Mouse (Mus musculus) megakaryocyte, embryonic 14.5 days (primary cell): ENCODE results near the gene AI661453. TPM values are rescaled to one million over a fixed set of nuclear protein-coding genes. Genes with fewer than 3 reads are reported as not detected.
"Not testable (repeated sequence)": the region's sequence is repeated elsewhere in the genome, so short reads cannot be mapped to it uniquely, and the experiment has no call there.

Experiments
- H3K27me3 ChIP-seq: replicated peaks from 2 replicates; pipeline ENCODE3; 2012; ENCODE audit warnings: inconsistent platforms
- H3K36me3 ChIP-seq: replicated peaks from 2 replicates; pipeline ENCODE3; 2012; ENCODE audit warnings: low read length, inconsistent platforms, mixed read lengths
- H3K4me1 ChIP-seq: 2 replicates; pipeline ENCODE4 v1.6.1; 2012; ENCODE audit warnings: inconsistent platforms
- H3K4me3 ChIP-seq: replicated peaks from 2 replicates; pipeline ENCODE3; 2012; ENCODE audit warnings: moderate library complexity, mild to moderate bottlenecking, inconsistent platforms
- H3K9me3 ChIP-seq: 2 replicates; pipeline ENCODE4 v1.6.1; 2012; ENCODE audit warnings: inconsistent platforms
- FLI1 ChIP-seq: IDR thresholded peaks from 2 replicates; pipeline ENCODE4 v1.6.1; 2012; ENCODE audit warnings: low read length, inconsistent platforms, mixed read lengths
- GATA1 ChIP-seq: IDR thresholded peaks from 3 replicates; pipeline ENCODE4 v1.6.1; 2012; ENCODE audit warnings: mixed read lengths, low read length, inconsistent platforms, borderline replicate concordance
- polyA plus RNA-seq: library from polyadenylated mRNA; stranded (reverse); fragments of >175 nt; gene quantifications from 2 replicates; pipeline ENCODE4 v1.2.3, GENCODE M21; 2012; ENCODE audit warnings: low replicate concordance; ENCODE audit not compliant: insufficient read depth

AI661453 gene
- polyA plus RNA-seq = 0.44 and 0.48 TPM in 2 replicates

- H3K4me3 ChIP-seq = peak within 1 kb of the TSS; percentile 86
- peaks cover 42% of the 10 kb centered on the region for H3K27me3 ChIP-seq
- no peaks in the 10 kb centered on the region for H3K36me3 ChIP-seq
- peaks cover 18% of the 10 kb centered on the region for H3K9me3 ChIP-seq
- no peak for TF ChIP-seq GATA1
- H3K4me1 ChIP-seq = peaks cover 78% of the 10 kb centered on the region
These were observed at the start of gene AI661453 for GRCm38 (mm10) chr17:47436156-47436906. Gene AI661453, plus strand, starts transcription at chr17:47436615.

DNA sequence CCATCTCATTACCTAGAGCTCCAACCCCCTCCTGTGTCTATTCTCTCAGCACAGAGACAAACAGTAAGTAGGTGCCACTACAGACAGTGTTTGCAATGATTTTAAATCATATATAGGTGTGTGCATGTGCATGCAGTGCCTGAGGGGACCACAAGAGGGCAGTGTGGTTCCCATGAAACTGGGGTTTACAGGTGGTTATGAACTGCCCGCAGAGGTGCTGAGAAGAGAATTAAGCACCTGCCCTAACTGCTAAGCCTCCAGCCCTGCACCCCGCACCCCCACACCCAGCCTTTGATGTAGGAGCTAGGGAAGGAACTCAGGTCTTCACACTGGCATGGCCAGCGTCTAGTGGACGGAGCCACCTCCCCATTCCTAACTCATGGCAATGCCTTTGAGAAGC lies 49.8 kb upstream of the AI661453 start:
- H3K36me3 ChIP-seq = peaks cover 6% of the 10 kb centered on the region
- no peak for TF ChIP-seq GATA1
- H3K4me3 ChIP-seq = no peak overlapping the region
- peaks cover 21% of the 10 kb centered on the region for H3K27me3 ChIP-seq
- H3K4me1 ChIP-seq = no peaks in the 10 kb centered on the region
- H3K9me3 ChIP-seq = peaks cover 5% of the 10 kb centered on the region; the same call in 1 of the 2 replicates

DNA sequence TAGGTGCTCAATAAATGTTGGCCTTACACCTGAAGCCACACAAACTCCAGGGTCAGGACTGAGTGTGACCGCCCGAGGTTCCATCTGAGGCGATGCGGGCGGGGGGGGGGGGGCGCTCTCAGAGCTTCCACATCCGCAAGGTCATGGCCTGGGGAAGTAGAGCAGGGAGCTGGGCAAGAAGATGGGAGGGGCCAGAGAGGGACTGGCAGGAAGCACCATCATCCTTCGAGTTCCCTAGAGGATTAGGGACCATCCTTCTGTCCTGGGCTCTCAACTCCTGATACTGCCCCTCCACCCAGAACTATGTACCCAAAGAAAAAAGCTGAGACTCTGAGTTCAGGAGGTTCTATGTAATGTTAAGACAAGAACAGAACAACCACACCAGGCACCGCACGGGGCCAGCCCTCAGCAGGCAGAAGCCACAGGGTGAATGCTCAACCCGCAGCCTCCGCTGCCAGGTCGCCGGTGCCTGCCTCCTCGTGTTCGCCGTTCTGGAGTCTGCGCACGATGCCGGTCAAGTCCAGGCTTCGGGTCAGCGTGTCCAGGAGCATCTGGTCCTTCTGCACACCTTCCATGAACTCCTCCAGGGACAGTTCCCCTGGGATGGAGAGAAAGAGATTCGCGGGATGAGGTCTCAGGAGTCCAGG lies 42.1 kb upstream of the AI661453 start:
- TF ChIP-seq GATA1 = no peak
- TF ChIP-seq FLI1 = no peak
- Histone ChIP-seq H3K9me3 (peaks cover 15% of the 10 kb centered on the region), H3K4me1 (peaks cover 22% of the 10 kb centered on the region), H3K27me3 (peaks cover 55% of the 10 kb centered on the region), H3K4me3 (peak overlapping the region; percentile 95), H3K36me3 (no peaks in the 10 kb centered on the region)

GRCm38 (mm10) chr17:47395376-47395913 lies 41.0 kb upstream of the AI661453 start:
- peaks cover 22% of the 10 kb centered on the region for H3K4me1 ChIP-seq
- no peak for TF ChIP-seq GATA1
- TF ChIP-seq FLI1 = no peak
- H3K27me3 ChIP-seq = peaks cover 59% of the 10 kb centered on the region
- H3K4me3 ChIP-seq = peak overlapping the region; percentile 95
- no peaks in the 10 kb centered on the region for H3K36me3 ChIP-seq
- peaks cover 15% of the 10 kb centered on the region for H3K9me3 ChIP-seq

DNA sequence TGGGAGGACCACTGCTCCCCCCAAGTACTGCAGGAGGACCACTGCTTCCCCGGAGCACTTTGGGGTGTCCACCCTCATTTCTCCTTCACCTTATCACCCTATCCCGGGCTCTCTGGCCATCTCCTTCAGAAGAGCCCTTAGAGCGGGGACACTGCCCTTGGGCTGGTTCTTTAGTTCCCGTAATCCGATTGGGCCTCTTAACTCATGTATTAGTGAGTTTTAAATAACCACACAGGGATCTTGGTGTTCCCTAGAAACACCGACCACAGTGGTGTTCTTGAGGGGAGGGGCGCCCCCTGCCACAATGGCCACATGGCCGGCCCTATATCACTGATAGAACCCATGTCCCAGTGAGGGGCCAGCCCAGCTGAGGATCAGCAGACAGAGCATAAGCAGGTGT lies 37.3 kb upstream of the AI661453 start:
- H3K36me3 ChIP-seq = no peaks in the 10 kb centered on the region
- H3K27me3 ChIP-seq = peaks cover 55% of the 10 kb centered on the region
- peaks cover 9% of the 10 kb centered on the region; the same call in 1 of the 2 replicates for H3K9me3 ChIP-seq
- TF ChIP-seq FLI1 = no peak
- TF ChIP-seq GATA1 = no peak
- H3K4me1 ChIP-seq = peaks cover 21% of the 10 kb centered on the region
- H3K4me3 ChIP-seq = no peak overlapping the region

DNA sequence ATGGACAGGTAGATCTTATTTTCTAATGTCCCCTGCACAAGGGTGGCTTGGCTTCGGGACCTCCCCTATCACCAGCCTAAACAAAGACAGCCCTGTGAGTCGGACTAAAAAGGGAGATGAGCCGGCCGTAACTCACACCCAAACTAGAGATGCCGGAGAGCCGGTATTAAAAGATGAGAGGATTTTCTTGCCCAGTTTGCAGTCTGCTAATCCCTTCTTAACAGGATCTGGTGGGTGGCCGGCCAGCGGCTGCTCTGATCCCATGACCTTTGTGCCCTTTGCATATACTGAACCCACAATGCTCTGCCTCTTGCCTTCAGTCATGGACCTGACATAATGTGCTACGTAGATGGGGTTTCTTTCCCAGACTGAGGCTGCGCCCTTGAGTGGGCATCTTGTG lies 36.0 kb upstream of the AI661453 start, which contains the start of gene Guca1a:
Guca1a (minus strand) TSS at position 134 of the 400 bp plus-strand sequence.
- Histone ChIP-seq H3K4me1 (peaks cover 8% of the 10 kb centered on the region), H3K27me3 (peaks cover 53% of the 10 kb centered on the region), H3K9me3 (peaks cover 9% of the 10 kb centered on the region; the same call in 1 of the 2 replicates), H3K4me3 (no peak within 1 kb of the TSS), H3K36me3 (no peaks in the 10 kb centered on the region)
- TF ChIP-seq FLI1 (no peak), GATA1 (no peak)

DNA sequence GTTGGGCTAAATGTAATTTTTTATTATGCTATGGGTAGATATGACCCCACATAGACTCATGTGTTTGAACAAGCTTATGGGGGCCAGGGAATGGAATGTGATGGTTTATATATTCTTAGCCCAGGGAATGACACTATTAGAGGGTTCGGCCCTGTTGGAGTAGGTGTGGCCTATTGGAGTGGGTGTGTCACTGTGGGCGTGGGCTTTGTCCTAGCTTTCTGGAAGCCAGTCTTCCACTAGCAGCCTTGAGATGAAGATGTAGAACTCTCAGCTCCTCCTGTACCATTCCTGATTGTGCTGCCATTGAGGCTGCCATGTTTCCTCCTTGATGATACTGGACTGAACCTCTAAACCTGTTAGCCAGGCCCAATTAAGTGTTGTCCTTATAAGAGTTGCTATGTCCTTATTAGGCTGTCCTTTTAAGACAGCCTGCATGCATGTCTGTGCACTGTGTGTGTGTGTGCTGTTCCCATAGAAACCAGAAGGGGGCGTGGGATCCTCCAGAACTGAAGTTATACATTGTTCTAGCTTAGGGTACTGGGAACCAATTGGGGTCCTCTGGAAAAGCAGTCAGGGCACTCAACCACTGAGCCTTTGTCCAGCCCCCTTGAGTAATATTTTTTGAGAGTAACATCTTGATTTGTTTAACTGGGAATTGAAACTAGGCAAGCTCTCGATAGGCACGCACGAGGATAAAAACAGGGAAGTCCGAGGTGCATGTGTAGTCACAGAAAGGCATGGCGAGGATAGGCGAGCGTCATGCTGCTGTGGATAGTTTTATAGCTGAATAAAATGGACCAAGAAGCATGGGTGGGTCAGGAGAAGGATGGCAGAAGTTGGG lies 28.5 kb upstream of the AI661453 start:
- H3K27me3 ChIP-seq = peaks cover 71% of the 10 kb centered on the region
- H3K4me1 ChIP-seq = peaks cover 9% of the 10 kb centered on the region
- H3K36me3 ChIP-seq = no peaks in the 10 kb centered on the region
- peaks cover 14% of the 10 kb centered on the region for H3K9me3 ChIP-seq
- no peak for TF ChIP-seq FLI1
- TF ChIP-seq GATA1 = no peak
- H3K4me3 ChIP-seq = no peak overlapping the region

DNA sequence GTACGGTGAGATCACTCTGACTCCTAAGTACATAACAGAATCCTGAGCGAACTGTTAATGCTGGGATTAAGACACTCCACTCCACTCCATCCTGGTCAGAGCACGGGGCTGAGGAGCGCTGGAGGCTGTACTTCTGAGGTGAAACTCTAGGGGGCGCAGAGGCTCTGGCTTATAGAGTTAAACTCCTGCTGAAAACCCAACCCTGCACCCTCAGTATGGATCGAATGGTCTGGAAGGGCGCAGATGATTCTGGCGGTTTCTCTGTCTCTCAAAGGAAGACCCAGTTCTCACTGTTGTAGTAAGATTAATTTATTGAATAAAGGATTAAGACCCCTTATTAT lies 27.9 kb upstream of the AI661453 start:
- Histone ChIP-seq H3K9me3 (peaks cover 11% of the 10 kb centered on the region), H3K27me3 (peaks cover 71% of the 10 kb centered on the region), H3K36me3 (no peaks in the 10 kb centered on the region), H3K4me1 (peaks cover 9% of the 10 kb centered on the region), H3K4me3 (no peak overlapping the region)
- TF ChIP-seq FLI1 (no peak), GATA1 (no peak)

DNA sequence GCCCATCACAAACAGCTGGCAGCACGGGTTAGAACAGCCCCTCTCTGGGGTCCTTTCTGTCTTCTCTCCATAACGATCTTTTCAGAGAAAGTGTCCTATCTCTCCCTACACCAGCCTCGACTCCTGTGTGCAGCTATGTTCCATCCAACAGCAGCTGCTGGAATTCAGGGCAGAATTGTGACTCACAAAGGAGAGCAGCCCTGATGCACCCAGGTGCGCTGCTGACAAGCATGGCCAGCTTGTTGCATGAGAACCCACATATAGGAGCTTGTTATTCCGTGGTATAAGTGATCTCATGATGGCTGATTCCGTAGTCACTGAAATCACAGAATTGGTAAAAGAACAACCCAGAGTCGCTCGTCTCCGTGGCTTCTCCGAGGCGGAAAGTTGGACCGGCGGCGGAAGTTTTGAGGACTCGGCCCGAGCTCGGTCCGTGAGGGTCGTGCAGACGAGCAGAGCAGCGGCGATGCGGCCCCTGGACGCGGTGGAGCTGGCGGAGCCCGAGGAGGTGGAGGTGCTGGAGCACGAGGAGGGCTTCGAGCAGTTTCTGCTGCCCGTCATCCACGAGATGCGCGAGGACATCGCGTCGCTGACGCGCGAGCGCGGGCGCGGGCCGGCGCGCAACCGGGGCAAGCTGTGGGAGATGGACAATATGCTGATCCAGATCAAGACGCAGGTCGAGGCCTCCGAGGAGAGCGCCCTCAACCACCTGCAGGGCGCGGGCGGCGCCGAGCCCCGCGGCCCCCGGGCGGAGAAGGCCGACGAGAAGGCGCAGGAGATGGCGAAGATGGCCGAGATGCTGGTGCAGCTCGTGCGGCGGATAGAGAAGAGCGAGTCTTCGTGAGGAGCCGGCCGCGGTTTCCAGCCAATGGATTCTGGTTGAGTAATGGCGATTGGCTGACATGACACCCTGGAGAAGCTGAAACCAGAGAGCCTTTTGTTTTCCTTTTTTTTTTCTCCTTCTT lies 26.2 kb upstream of the AI661453 start:
- not testable (repeated sequence) for H3K4me1 ChIP-seq, H3K36me3 ChIP-seq
- Histone ChIP-seq H3K27me3 (peaks cover 74% of the 10 kb centered on the region), H3K9me3 (peaks cover 11% of the 10 kb centered on the region), H3K4me3 (peak overlapping the region; percentile 62)
